Mouse (Mus musculus) urinary bladder, postnatal 25 days (tissue): ENCODE measurements at regions not wholly inside any gene's neighbourhood (a gene's known extent, or its start where the extent isn't known, plus 50 kb on each side); places are given as distances from the start of the nearest gene placed in this dataset.
"Not testable (repeated sequence)": the region's sequence is repeated elsewhere in the genome, so short reads cannot be mapped to it uniquely, and the experiment has no call there.

Experiments used
- DNase-seq: peaks from one replicate; pipeline ENCODE4 v3.0.0; 2022; ENCODE audit warnings: low spot score

DNA sequence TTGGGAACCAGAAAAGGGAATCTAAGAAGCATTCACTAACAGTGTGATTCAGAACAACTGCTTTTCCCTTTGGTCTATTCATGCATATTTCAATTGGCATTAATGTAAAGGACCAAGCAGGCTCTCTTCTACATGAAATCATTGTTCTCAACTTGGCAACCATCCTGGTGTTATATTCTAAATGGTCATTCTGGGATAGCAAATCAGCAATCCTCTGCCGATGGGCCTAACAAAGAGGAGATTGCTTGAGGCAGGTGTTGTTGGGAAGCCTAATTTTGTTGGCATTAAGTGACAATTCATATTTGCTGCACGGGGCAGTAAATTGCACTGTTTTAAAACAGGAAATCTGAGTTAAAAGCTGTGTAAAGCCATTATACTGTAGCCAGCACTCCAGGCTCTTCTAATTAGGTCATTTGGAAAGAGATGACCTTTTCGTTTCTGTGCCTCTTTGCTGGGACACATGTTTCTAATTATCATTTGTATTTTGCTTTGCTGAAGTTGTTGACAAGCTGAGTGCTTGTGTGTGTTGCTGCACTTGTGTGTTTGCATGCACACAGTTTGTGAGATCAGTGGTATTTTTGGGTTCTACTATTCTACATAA is 275.4 kb downstream of the Cetn3 start:
- no peak for DNase-seq

DNA sequence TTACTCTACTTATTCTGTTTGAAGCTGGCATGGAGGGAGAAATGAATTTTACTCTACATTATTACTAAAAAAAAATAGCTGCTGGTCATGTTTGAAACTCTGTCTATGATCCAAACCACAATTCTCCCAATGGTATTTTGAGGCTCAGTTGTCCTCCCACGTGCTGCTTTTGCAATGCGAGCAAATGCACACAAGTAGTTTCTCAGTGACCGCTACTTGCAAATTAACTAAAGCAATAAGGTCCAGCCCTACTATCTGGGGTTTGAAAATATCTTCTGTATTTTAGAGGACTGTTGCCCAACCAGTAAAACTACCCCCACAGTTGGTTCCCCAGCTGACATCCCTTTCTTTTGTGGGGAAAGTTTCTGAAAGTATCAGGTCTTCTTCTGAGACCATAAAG is 276.0 kb downstream of the Cetn3 start:
- DNase-seq, result no peak

DNA sequence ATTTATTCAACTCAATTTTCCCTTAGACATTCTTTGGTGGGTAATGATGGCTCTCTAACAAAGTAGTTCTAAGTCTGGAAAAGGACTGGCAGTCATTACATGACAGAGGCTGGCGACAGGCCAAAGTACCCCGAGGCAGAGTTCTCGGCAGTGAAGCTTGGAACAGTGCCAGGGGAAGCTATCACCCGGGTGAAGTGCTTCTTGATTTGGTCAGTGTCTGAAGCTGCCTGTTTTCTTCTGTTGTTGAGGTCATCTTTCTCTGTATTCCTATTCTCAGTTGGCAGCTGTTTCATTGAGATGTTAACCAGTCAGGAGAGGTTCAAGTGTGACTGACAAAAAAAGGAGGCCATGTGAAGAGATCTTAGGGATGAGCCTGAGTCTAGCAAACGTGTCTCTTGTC is 276.6 kb downstream of the Cetn3 start:
- no peak for DNase-seq

DNA sequence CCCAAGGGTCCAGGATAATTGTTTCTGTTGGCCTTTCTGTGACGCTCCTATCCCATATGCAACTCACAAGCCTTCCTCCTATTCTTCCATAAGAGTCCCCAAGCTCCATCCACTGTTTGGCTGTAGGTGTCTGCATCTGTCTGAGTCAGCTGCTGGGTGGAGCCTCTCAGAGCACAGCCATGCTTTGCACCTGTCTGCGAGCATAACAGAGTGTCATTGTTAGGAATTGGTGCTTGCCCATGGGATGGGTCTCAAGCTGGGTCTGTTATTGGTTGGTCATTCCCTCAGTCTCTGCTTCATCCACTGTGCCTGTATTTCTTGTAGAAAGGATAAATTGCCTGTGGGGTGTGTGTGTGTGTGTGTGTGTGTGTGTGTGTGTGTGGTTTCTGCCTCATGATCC is 281.0 kb downstream of the Cetn3 start:
- DNase-seq, result not testable (repeated sequence)

GRCm38 (mm10) chr13:82066174-82066573 is 283.3 kb downstream of the Cetn3 start:
- no peak for DNase-seq

GRCm38 (mm10) chr13:82066674-82067270 is 283.9 kb downstream of the Cetn3 start:
- no peak for DNase-seq

DNA sequence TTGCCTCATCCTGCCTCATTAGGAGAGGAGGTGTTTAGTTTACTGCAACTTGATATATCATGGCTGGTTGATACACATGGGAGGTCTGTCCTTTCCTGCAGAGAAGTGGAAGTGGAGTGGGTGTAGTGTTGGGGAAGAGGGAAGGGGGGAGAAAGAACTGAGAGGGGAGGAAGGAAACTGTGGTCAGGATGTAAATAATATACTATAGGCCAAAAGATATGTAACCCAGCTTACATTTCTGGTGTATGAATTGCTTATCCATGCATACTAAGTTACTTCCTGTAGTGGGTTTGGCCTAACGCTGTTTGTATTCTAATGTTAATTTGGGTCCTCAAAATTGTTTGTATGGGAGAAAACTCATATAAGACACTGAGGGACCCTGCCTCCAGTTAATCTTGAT is 289.6 kb downstream of the Cetn3 start:
- no peak for DNase-seq

GRCm38 (mm10) chr13:82073343-82073742 is 290.5 kb downstream of the Cetn3 start:
- no peak for DNase-seq

DNA sequence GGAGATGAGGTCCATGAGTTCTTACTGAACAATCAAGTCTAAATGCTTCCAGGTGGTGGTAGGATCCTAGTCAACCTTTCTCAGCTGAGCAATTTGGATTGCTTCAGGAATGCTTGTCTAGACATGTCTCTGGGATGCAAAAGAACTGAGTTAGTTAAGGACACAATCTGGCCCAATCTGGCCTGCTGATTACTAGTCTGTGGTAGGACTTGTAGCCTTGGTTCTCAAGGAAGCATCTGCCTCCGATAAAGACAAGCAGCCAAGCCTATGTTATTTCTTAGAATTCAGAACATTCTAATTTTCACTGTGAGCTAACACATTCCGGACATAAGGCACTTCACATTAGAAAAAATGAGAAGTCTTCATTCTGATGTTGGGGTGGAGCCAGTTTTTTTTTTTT is 298.5 kb downstream of the Cetn3 start:
- DNase-seq, result no peak

DNA sequence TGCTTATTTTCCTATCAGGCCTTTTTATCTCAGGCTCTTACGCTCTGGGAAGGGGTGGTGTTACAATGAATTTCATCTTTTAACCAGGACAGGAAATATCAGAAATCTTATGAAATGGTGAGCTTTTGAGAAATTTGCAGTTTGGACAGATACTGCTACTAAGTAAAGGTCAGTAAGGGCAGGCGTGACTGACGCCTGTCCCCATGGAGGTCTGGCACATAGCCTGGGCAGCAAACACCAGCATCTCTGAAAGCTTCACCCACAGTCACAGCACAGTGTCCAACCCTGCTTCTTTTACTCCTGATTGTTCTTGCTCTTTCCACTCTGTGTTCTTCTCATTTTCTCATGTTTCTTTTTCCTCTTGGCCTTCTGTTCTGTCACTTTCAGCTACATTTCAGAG is 304.8 kb downstream of the Cetn3 start:
- DNase-seq, result no peak

- DNase-seq, result no peak
Observed at GRCm38 (mm10) chr13:82092186-82092585, 309.3 kb downstream of the Cetn3 start.

GRCm38 (mm10) chr13:82106032-82106431 is 323.2 kb downstream of the Cetn3 start:
- DNase-seq, result no peak

GRCm38 (mm10) chr13:82129777-82130735 is 347.2 kb downstream of the Cetn3 start:
- no peak for DNase-seq
